ENCODE assay signal across 13 mouse cellular contexts in the genomic region with DNA sequence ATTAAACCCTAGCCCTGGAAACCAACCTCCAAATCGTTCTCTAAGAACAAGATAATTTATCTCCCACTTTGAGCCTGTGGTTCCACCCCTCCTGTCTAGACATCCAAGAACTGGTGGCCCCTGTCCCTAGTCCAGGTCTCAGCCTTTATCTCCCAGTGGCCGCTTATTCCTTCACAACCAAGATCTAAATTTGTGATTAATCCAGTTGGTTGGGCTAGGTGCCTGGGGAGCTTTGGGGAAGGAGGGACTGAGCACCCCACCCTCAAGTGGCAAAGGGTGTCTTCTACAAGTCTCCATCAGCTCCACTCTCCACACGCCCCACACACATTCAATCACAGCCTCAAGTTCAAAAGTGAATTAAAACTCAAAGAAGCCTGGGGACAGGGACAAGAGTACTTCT. TPM values are rescaled to one million over a fixed set of nuclear protein-coding genes. Genes with fewer than 3 reads are reported as not detected.
DNase-seq lines count a peak whose midpoint lies in the region; ATAC-seq lines count a peak whose summit lies in the region.
"Had no signal": no experiment of that assay in that cellular context is flagged by ENCODE, and none has a peak within 500 bp of the region (broad histone marks: within the 10 kb centered on the region; RNA-seq: fewer than 3 reads in every experiment).

No protein-coding gene starts in this region.

- H3K9ac ChIP-seq in forebrain, embryonic 12.5 days = peak overlapping the region; percentile 99
- peak overlapping the region; percentile 82 for H3K9ac ChIP-seq in hindbrain, embryonic 16.5 days (ENCODE audit: low read depth, low read length)
- peak overlapping the region; percentile 96 for H3K9ac ChIP-seq in neural tube, embryonic 12.5 days
- no peak overlapping the region for H3K9ac ChIP-seq in intestine, embryonic 16.5 days (ENCODE audit: low read depth, low read length)
- H3K9ac ChIP-seq: intestine, embryonic 15.5 days had no signal

- DNase-seq in cerebellum, postnatal 10 days = peak; percentile 45 to 48
- DNase-seq in cerebellum, postnatal 36 days = no peak
- DNase-seq in Muller cell, postnatal 12 days (ENCODE audit: inconsistent ontology term) = no peak
- no peak for DNase-seq in thymus, postnatal 14 days
- DNase-seq: gastrocnemius, adult 2 months; spleen, adult 18-20 months had no signal

- peak overlapping the region; percentile 88 for H3K4me2 ChIP-seq in forebrain, embryonic 12.5 days
- H3K4me2 ChIP-seq in hindbrain, embryonic 16.5 days (ENCODE audit: low read length) = peak overlapping the region; percentile 79
- peak overlapping the region; percentile 81 for H3K4me2 ChIP-seq in neural tube, embryonic 12.5 days (replicated peaks)
- H3K4me2 ChIP-seq in intestine, embryonic 16.5 days (ENCODE audit: low read depth, low read length) = no peak overlapping the region
- H3K4me2 ChIP-seq: intestine, embryonic 15.5 days had no signal

- no peaks in the 10 kb centered on the region for H3K9me3 ChIP-seq in forebrain, embryonic 12.5 days
- H3K9me3 ChIP-seq in hindbrain, embryonic 16.5 days (ENCODE audit: control insufficient read depth, low read length) = no peaks in the 10 kb centered on the region
- H3K9me3 ChIP-seq in neural tube, embryonic 12.5 days = no peaks in the 10 kb centered on the region
- no peaks in the 10 kb centered on the region for H3K9me3 ChIP-seq in intestine, embryonic 16.5 days (ENCODE audit: control insufficient read depth, low read length)
- H3K9me3 ChIP-seq: intestine, embryonic 15.5 days; limb, embryonic 10.5 days had no signal

- H3K4me1 ChIP-seq in forebrain, embryonic 12.5 days = peaks cover 82% of the 10 kb centered on the region
- H3K4me1 ChIP-seq in hindbrain, embryonic 16.5 days (ENCODE audit: control insufficient read depth, insufficient read depth, low read depth, low read length) = peaks cover 57% of the 10 kb centered on the region
- peaks cover 26% of the 10 kb centered on the region for H3K4me1 ChIP-seq in neural tube, embryonic 12.5 days
- no peaks in the 10 kb centered on the region for H3K4me1 ChIP-seq in intestine, embryonic 16.5 days (ENCODE audit: control insufficient read depth, insufficient read depth, low read length)
- H3K4me1 ChIP-seq: intestine, embryonic 15.5 days had no signal

- peaks cover 17% of the 10 kb centered on the region for H3K36me3 ChIP-seq in forebrain, embryonic 12.5 days (replicated peaks)
- H3K36me3 ChIP-seq in hindbrain, embryonic 16.5 days (ENCODE audit: control insufficient read depth, insufficient read depth, low read length) = no peaks in the 10 kb centered on the region
- peaks cover 11% of the 10 kb centered on the region; the same call in 1 of the 2 replicates for H3K36me3 ChIP-seq in neural tube, embryonic 12.5 days
- no peaks in the 10 kb centered on the region for H3K36me3 ChIP-seq in intestine, embryonic 16.5 days (ENCODE audit: control insufficient read depth, insufficient read depth, low read length)
- H3K36me3 ChIP-seq: intestine, embryonic 15.5 days; limb, embryonic 10.5 days had no signal

- WGBS in forebrain, embryonic 12.5 days = 1% methylated on average over 3 of the region's 3 CpGs
- WGBS in hindbrain, embryonic 16.5 days = 4% methylated on average over 3 of the region's 3 CpGs
- 6% methylated on average over 3 of the region's 3 CpGs for WGBS in neural tube, embryonic 12.5 days
- 8% methylated on average over 3 of the region's 3 CpGs for WGBS in intestine, embryonic 16.5 days

- no peak; the same call in 1 of the 2 replicates for ATAC-seq in forebrain, embryonic 12.5 days (ENCODE audit: low FRiP score)
- ATAC-seq in hindbrain, embryonic 16.5 days = peak; percentile 35
- ATAC-seq in neural tube, embryonic 12.5 days (ENCODE audit: low FRiP score, low read depth) = peak; percentile 61
- ATAC-seq in intestine, embryonic 16.5 days = no peak
- ATAC-seq: intestine, embryonic 15.5 days had no signal

- peak overlapping the region; percentile 99 for H3K27ac ChIP-seq in forebrain, embryonic 12.5 days
- peak overlapping the region; percentile 96 for H3K27ac ChIP-seq in hindbrain, embryonic 16.5 days (ENCODE audit: low read depth, low read length)
- H3K27ac ChIP-seq in neural tube, embryonic 12.5 days = peak overlapping the region; percentile 92
- H3K27ac ChIP-seq in intestine, embryonic 16.5 days (ENCODE audit: low read length) = no peak overlapping the region
- H3K27ac ChIP-seq: gastrocnemius, adult 2 months; intestine, embryonic 15.5 days; limb, embryonic 10.5 days had no signal

- H3K27me3 ChIP-seq in forebrain, embryonic 12.5 days = peaks cover 69% of the 10 kb centered on the region
- H3K27me3 ChIP-seq in hindbrain, embryonic 16.5 days (replicated peaks; ENCODE audit: control insufficient read depth, insufficient read depth, low read length) = no peaks in the 10 kb centered on the region; the same call in none of the 2 replicates
- H3K27me3 ChIP-seq in neural tube, embryonic 12.5 days (replicated peaks) = peaks cover 67% of the 10 kb centered on the region
- peaks cover 93% of the 10 kb centered on the region for H3K27me3 ChIP-seq in intestine, embryonic 16.5 days (replicated peaks; ENCODE audit: control insufficient read depth, insufficient read depth, low read length)

- H3K4me3 ChIP-seq in forebrain, embryonic 12.5 days (replicated peaks) = peak overlapping the region; percentile 71
- peak overlapping the region; percentile 60 for H3K4me3 ChIP-seq in hindbrain, embryonic 16.5 days (ENCODE audit: low read length)
- peak overlapping the region; percentile 59 for H3K4me3 ChIP-seq in neural tube, embryonic 12.5 days
- no peak overlapping the region for H3K4me3 ChIP-seq in intestine, embryonic 16.5 days (ENCODE audit: low read length)
- H3K4me3 ChIP-seq: gastrocnemius, adult 2 months; intestine, embryonic 15.5 days; limb, embryonic 10.5 days had no signal

RNA-seq across cellular contexts. Expression of a gene that starts 48.0 kb away (rescaled TPM):
- 0.28 TPM in 1 of 2 replicates, not detected in the other for polyA plus RNA-seq in forebrain, embryonic 12.5 days (2016; fragmentation: Nextera tagmentation; extraction: Ambion mirVana)
- polyA plus RNA-seq in hindbrain, embryonic 16.5 days (2015; fragmentation: Nextera tagmentation; extraction: Ambion mirVana) = 0.52 and 0.99 TPM in 2 replicates
- polyA plus RNA-seq in neural tube, embryonic 12.5 days (2016; fragmentation: Nextera tagmentation; extraction: Ambion mirVana) = 0.32 and 0.79 TPM in 2 replicates
- 0.69 and 1.3 TPM in 2 replicates for polyA plus RNA-seq in intestine, embryonic 16.5 days (2015; fragmentation: Nextera tagmentation; extraction: Ambion mirVana)
- polyA plus RNA-seq: heart, embryonic 14.5 days had no signal

Comparison
In these comparisons a context has a peak if more than half of its experiments do, and no peak if none do; other contexts are left out.
1. DNase-seq: peak in cerebellum, postnatal 10 days (2 of 2); none in cerebellum, postnatal 36 days (0 of 2), Muller cell, postnatal 12 days (single experiment) and thymus, postnatal 14 days (single experiment).
2. ATAC-seq: peak in hindbrain, embryonic 16.5 days (single experiment) and neural tube, embryonic 12.5 days (single experiment); none in forebrain, embryonic 12.5 days (single experiment) and intestine, embryonic 16.5 days (single experiment).